Mouse (Mus musculus) liver, postnatal 0 days (tissue): Measurements from ENCODE around the gene Pif1.

ENCODE experiments used
- CTCF ChIP-seq: sonication (generic); IDR thresholded peaks from 2 replicates; pipeline ENCODE4 v1.5.1; 2016; ENCODE audit warnings: antibody characterized with exemption, low read depth
- EP300 ChIP-seq: IDR thresholded peaks from 2 replicates; pipeline ENCODE4 v1.6.1; 2016; ENCODE audit warnings: antibody characterized with exemption, low read depth, mild to moderate bottlenecking

- TF ChIP-seq CTCF (no peak), EP300 (no peak)
These were observed 35.9 kb upstream of the Pif1 start for GRCm38 (mm10) chr9:65551035-65551434.
